Mouse (Mus musculus) midbrain, embryonic 11.5 days (tissue): ENCODE data around the gene Arhgef39. TPM values are rescaled to one million over a fixed set of nuclear protein-coding genes. Genes with fewer than 3 reads are reported as not detected.
A peak's percentile ranks its signal among the peaks of the same experiment; 100 is the strongest.

Experiments
- ATAC-seq: fragments of 200-750 bp; cut with Nextera tagmentation; 2 replicates; pipeline ENCODE4 v1.8.0; 2017; ENCODE audit warnings: moderate TSS enrichment, moderate library complexity; ENCODE audit not compliant: low FRiP score
- DNase-seq: peaks from one replicate; pipeline ENCODE4 v3.0.0; 2015; ENCODE audit warnings: low spot score; ENCODE audit errors: missing footprints
- H3K27ac ChIP-seq: fragments of 300-500 bp; sonication (generic); 2 replicates; pipeline ENCODE4 v1.5.1; 2014; ENCODE audit warnings: low read depth, low read length
- H3K27me3 ChIP-seq: fragments of 300-500 bp; sonication (generic); 2 replicates; pipeline ENCODE4 v1.6.1; 2014; ENCODE audit warnings: mild to moderate bottlenecking, low read length, moderate library complexity, mixed read lengths; ENCODE audit not compliant: control insufficient read depth, insufficient read depth
- H3K36me3 ChIP-seq: fragments of 300-500 bp; sonication (generic); 2 replicates; pipeline ENCODE4 v1.6.1; 2014; ENCODE audit warnings: mild to moderate bottlenecking, low read length, moderate library complexity, mixed read lengths; ENCODE audit not compliant: control insufficient read depth, insufficient read depth
- H3K4me1 ChIP-seq: fragments of 300-500 bp; sonication (generic); 2 replicates; pipeline ENCODE4 v1.6.1; 2014; ENCODE audit warnings: low read length; ENCODE audit not compliant: control insufficient read depth, insufficient read depth
- H3K4me2 ChIP-seq: fragments of 300-500 bp; sonication (generic); 2 replicates; pipeline ENCODE4 v1.6.1; 2014; ENCODE audit warnings: mild to moderate bottlenecking, moderate library complexity
- H3K4me3 ChIP-seq: fragments of 300-500 bp; sonication (generic); 2 replicates; pipeline ENCODE4 v1.5.1; 2014; ENCODE audit warnings: low read depth, low read length
- H3K9ac ChIP-seq: fragments of 300-500 bp; sonication (generic); 2 replicates; pipeline ENCODE4 v1.6.1; 2014; ENCODE audit warnings: low read length
- H3K9me3 ChIP-seq: fragments of 300-500 bp; sonication (generic); 2 replicates; pipeline ENCODE4 v1.6.1; 2016; ENCODE audit warnings: low read length; ENCODE audit not compliant: control insufficient read depth
- WGBS: fragments of 180-500 bp; shearing (Covaris S2); extraction: QIAGEN DNeasy Blood & Tissue Kit; methylation state at CpG from one replicate; pipeline ENCODE4 v1.1.7; 2014; 5-methylcytosine and 5-hydroxymethylcytosine counted together
- polyA plus RNA-seq: library from polyadenylated mRNA; unstranded; fragments of >200 nt; fragmentation: Nextera tagmentation; extraction: Ambion mirVana; gene quantifications from 2 replicates; pipeline ENCODE4 v1.2.1, GENCODE M21; 2014

Gene Arhgef39
- polyA plus RNA-seq: 32.4 and 40.2 TPM in 2 replicates

GRCm38 (mm10) chr4:43499407-43500333 is at the start of gene Arhgef39:
Gene Arhgef39, minus strand, starts transcription at chr4:43499695.
- Histone ChIP-seq H3K9me3 (no peaks in the 10 kb centered on the region), H3K4me1 (peaks cover 25% of the 10 kb centered on the region), H3K36me3 (no peaks in the 10 kb centered on the region), H3K27ac (no peak within 1 kb of the TSS), H3K4me2 (peak within 1 kb of the TSS; percentile 75), H3K9ac (peak within 1 kb of the TSS; percentile 70), H3K27me3 (no peaks in the 10 kb centered on the region), H3K4me3 (peak within 1 kb of the TSS; percentile 57)
- DNase-seq (peak; percentile 99), ATAC-seq (peak; percentile 89)
- 9% methylated on average over 50 of the region's 50 CpGs for WGBS

- WGBS: 93% methylated on average over 12 of the region's 12 CpGs
Measured at GRCm38 (mm10) chr4:43549055-43549454, 49.6 kb upstream of the Arhgef39 start.

GRCm38 (mm10) chr4:43547160-43547559 is 47.7 kb upstream of the Arhgef39 start:
- ATAC-seq (no peak), DNase-seq (no peak)
- Histone ChIP-seq H3K4me2 (no peak overlapping the region), H3K9ac (no peak overlapping the region), H3K9me3 (no peaks in the 10 kb centered on the region), H3K27ac (no peak overlapping the region), H3K27me3 (no peaks in the 10 kb centered on the region), H3K36me3 (peaks cover 45% of the 10 kb centered on the region), H3K4me1 (no peaks in the 10 kb centered on the region), H3K4me3 (no peak overlapping the region)
- 89% methylated on average over 8 of the region's 8 CpGs for WGBS

More at GRCm38 (mm10) chr4:43549055-43549454, 49.6 kb upstream of the Arhgef39 start:
- ATAC-seq (no peak), DNase-seq (no peak)
- Histone ChIP-seq H3K9me3 (no peaks in the 10 kb centered on the region), H3K27ac (no peak overlapping the region), H3K9ac (no peak overlapping the region), H3K4me2 (no peak overlapping the region), H3K27me3 (no peaks in the 10 kb centered on the region), H3K4me3 (no peak overlapping the region), H3K36me3 (peaks cover 53% of the 10 kb centered on the region), H3K4me1 (no peaks in the 10 kb centered on the region)

- H3K4me3 ChIP-seq: no peak overlapping the region
Measured at GRCm38 (mm10) chr4:43546375-43547047, 47.0 kb upstream of the Arhgef39 start.

GRCm38 (mm10) chr4:43542044-43542443 is 42.5 kb upstream of the Arhgef39 start:
- Histone ChIP-seq H3K4me2 (no peak overlapping the region), H3K4me3 (no peak overlapping the region), H3K36me3 (peaks cover 41% of the 10 kb centered on the region), H3K9ac (no peak overlapping the region), H3K27ac (no peak overlapping the region), H3K27me3 (no peaks in the 10 kb centered on the region), H3K9me3 (no peaks in the 10 kb centered on the region), H3K4me1 (no peaks in the 10 kb centered on the region)
- no peak for DNase-seq
- WGBS: 73% methylated on average over 3 of the region's 3 CpGs
- no peak for ATAC-seq

More at GRCm38 (mm10) chr4:43546375-43547047, 47.0 kb upstream of the Arhgef39 start:
- DNase-seq (no peak), ATAC-seq (no peak)
- H3K27ac ChIP-seq: no peak overlapping the region
- no peaks in the 10 kb centered on the region for H3K4me1 ChIP-seq
- no peak overlapping the region for H3K4me2 ChIP-seq
- peaks cover 43% of the 10 kb centered on the region for H3K36me3 ChIP-seq
- no peaks in the 10 kb centered on the region for H3K27me3 ChIP-seq
- 92% methylated on average over 12 of the region's 12 CpGs for WGBS
- no peaks in the 10 kb centered on the region for H3K9me3 ChIP-seq
- no peak overlapping the region for H3K9ac ChIP-seq

GRCm38 (mm10) chr4:43536031-43536430 is 36.5 kb upstream of the Arhgef39 start:
- H3K27ac ChIP-seq: no peak overlapping the region
- H3K36me3 ChIP-seq: peaks cover 45% of the 10 kb centered on the region

GRCm38 (mm10) chr4:43535628-43536027 is 36.1 kb upstream of the Arhgef39 start:
- H3K36me3 ChIP-seq: peaks cover 45% of the 10 kb centered on the region
- no peaks in the 10 kb centered on the region for H3K4me1 ChIP-seq
- ATAC-seq (no peak), DNase-seq (no peak)
- H3K9me3 ChIP-seq: no peaks in the 10 kb centered on the region
- no peak overlapping the region for H3K27ac ChIP-seq
- H3K27me3 ChIP-seq: no peaks in the 10 kb centered on the region
- WGBS: 97% methylated on average over 8 of the region's 8 CpGs
- H3K9ac ChIP-seq: no peak overlapping the region
- H3K4me2 ChIP-seq: no peak overlapping the region
- H3K4me3 ChIP-seq: no peak overlapping the region

More at GRCm38 (mm10) chr4:43536031-43536430, 36.5 kb upstream of the Arhgef39 start:
- ATAC-seq: no peak
- no peaks in the 10 kb centered on the region for H3K27me3 ChIP-seq
- H3K9me3 ChIP-seq: no peaks in the 10 kb centered on the region
- H3K4me2 ChIP-seq: no peak overlapping the region
- no peaks in the 10 kb centered on the region for H3K4me1 ChIP-seq
- WGBS: 97% methylated on average over 9 of the region's 9 CpGs
- no peak overlapping the region for H3K9ac ChIP-seq
- no peak for DNase-seq
- H3K4me3 ChIP-seq: no peak overlapping the region

- Histone ChIP-seq H3K4me2 (no peak overlapping the region), H3K4me1 (no peaks in the 10 kb centered on the region), H3K36me3 (peaks cover 30% of the 10 kb centered on the region), H3K9me3 (no peaks in the 10 kb centered on the region), H3K27ac (no peak overlapping the region), H3K4me3 (no peak overlapping the region), H3K9ac (no peak overlapping the region), H3K27me3 (no peaks in the 10 kb centered on the region)
- no peak for ATAC-seq
- DNase-seq: no peak
- 95% methylated on average over 9 of the region's 9 CpGs for WGBS
Measured at GRCm38 (mm10) chr4:43533270-43533669, 33.8 kb upstream of the Arhgef39 start.

- ATAC-seq (no peak), DNase-seq (peak; percentile 93)
- peaks cover 2% of the 10 kb centered on the region; the same call in 1 of the 2 replicates for H3K27me3 ChIP-seq
- no peak overlapping the region for H3K9ac ChIP-seq
- 27% methylated on average over 7 of the region's 7 CpGs for WGBS
- no peak overlapping the region for H3K27ac ChIP-seq
- no peaks in the 10 kb centered on the region for H3K9me3 ChIP-seq
- H3K4me1 ChIP-seq: no peaks in the 10 kb centered on the region
- H3K4me2 ChIP-seq: no peak overlapping the region
- no peak overlapping the region for H3K4me3 ChIP-seq
- H3K36me3 ChIP-seq: peaks cover 15% of the 10 kb centered on the region
Measured at GRCm38 (mm10) chr4:43530581-43530980, 31.1 kb upstream of the Arhgef39 start.
